In genomic region chr2:158770126-158770757, GRCm38 (mm10) we compare ENCODE assay signal across 7 mouse cellular contexts. TPM values are rescaled to one million over a fixed set of nuclear protein-coding genes. Genes with fewer than 3 reads are reported as not detected.
DNase-seq lines count a peak whose midpoint lies in the region; ATAC-seq lines count a peak whose summit lies in the region.

No protein-coding gene starts in this region.

- DNase-seq in lung, postnatal 10 days, result peak; percentile 53
- DNase-seq in lung, postnatal 14 days, result no peak
- no peak for DNase-seq in left cerebral cortex, postnatal 25 days (ENCODE audit: low spot score in 2 of 2)
- no peak for DNase-seq in frontal cortex, postnatal 14 days (ENCODE audit: low spot score in 2 of 2)

- intact Hi-C loops in left cerebral cortex, postnatal 25 days (cut with DNase I), result no loop called here

- no peak overlapping the region for H3K27ac ChIP-seq in forebrain, embryonic 12.5 days
- H3K27ac ChIP-seq in intestine, embryonic 15.5 days, result no peak overlapping the region
- no peak overlapping the region for H3K27ac ChIP-seq in neural tube, embryonic 15.5 days (replicated peaks)

- peak overlapping the region; percentile 65 for H3K9ac ChIP-seq in forebrain, embryonic 12.5 days
- H3K9ac ChIP-seq in intestine, embryonic 15.5 days, result peak overlapping the region; percentile 74; the same call in 1 of the 2 replicates
- H3K9ac ChIP-seq in neural tube, embryonic 15.5 days (replicated peaks), result no peak overlapping the region

- peaks cover 54% of the 10 kb centered on the region for H3K4me1 ChIP-seq in forebrain, embryonic 12.5 days
- peaks cover 37% of the 10 kb centered on the region for H3K4me1 ChIP-seq in intestine, embryonic 15.5 days (replicated peaks)
- H3K4me1 ChIP-seq in neural tube, embryonic 15.5 days, result peaks cover 38% of the 10 kb centered on the region

- 49% methylated on average over 13 of the region's 13 CpGs for WGBS in forebrain, embryonic 12.5 days
- WGBS in intestine, embryonic 15.5 days, result 34% methylated on average over 13 of the region's 13 CpGs
- WGBS in neural tube, embryonic 15.5 days, result 37% methylated on average over 13 of the region's 13 CpGs

- peaks cover 8% of the 10 kb centered on the region; the same call in 1 of the 2 replicates for H3K36me3 ChIP-seq in forebrain, embryonic 12.5 days (replicated peaks)
- no peaks in the 10 kb centered on the region for H3K36me3 ChIP-seq in intestine, embryonic 15.5 days
- H3K36me3 ChIP-seq in neural tube, embryonic 15.5 days, result no peaks in the 10 kb centered on the region

- peak overlapping the region; percentile 71 for H3K4me3 ChIP-seq in forebrain, embryonic 12.5 days (replicated peaks)
- peak overlapping the region; percentile 80 for H3K4me3 ChIP-seq in intestine, embryonic 15.5 days (replicated peaks)
- H3K4me3 ChIP-seq in neural tube, embryonic 15.5 days (replicated peaks), result peak overlapping the region; percentile 58

- ATAC-seq in forebrain, embryonic 12.5 days (ENCODE audit: low FRiP score), result no peak
- no peak for ATAC-seq in intestine, embryonic 15.5 days
- ATAC-seq in neural tube, embryonic 15.5 days (ENCODE audit: low FRiP score), result no peak

- no peaks in the 10 kb centered on the region for H3K9me3 ChIP-seq in forebrain, embryonic 12.5 days
- no peaks in the 10 kb centered on the region for H3K9me3 ChIP-seq in intestine, embryonic 15.5 days
- no peaks in the 10 kb centered on the region for H3K9me3 ChIP-seq in neural tube, embryonic 15.5 days (replicated peaks)

- H3K27me3 ChIP-seq in forebrain, embryonic 12.5 days, result no peaks in the 10 kb centered on the region
- H3K27me3 ChIP-seq in intestine, embryonic 15.5 days (replicated peaks), result no peaks in the 10 kb centered on the region
- H3K27me3 ChIP-seq in neural tube, embryonic 15.5 days (replicated peaks), result 0 out of 2 replicates have a peak, but pooled peaks cover 6% of the 10 kb centered on the region

- peak overlapping the region; percentile 78 for H3K4me2 ChIP-seq in forebrain, embryonic 12.5 days
- H3K4me2 ChIP-seq in intestine, embryonic 15.5 days (replicated peaks), result peak overlapping the region; percentile 96
- peak overlapping the region; percentile 100 for H3K4me2 ChIP-seq in neural tube, embryonic 15.5 days

RNA-seq across cellular contexts. Expression of gene Fam83d, which starts 2.3 kb away (rescaled TPM):
- 50.9 and 51.0 TPM in 2 replicates for polyA plus RNA-seq in forebrain, embryonic 12.5 days (2016; fragmentation: Nextera tagmentation; extraction: Ambion mirVana)
- 43.7 and 45.4 TPM in 2 replicates for polyA plus RNA-seq in intestine, embryonic 15.5 days (2015; fragmentation: Nextera tagmentation; extraction: Ambion mirVana)
- polyA plus RNA-seq in neural tube, embryonic 15.5 days (2015; fragmentation: Nextera tagmentation; extraction: Ambion mirVana), result 5.9 and 13.0 TPM in 2 replicates
- 1 to 10 TPM; 1.6 to 2.6 TPM for total RNA-seq in left cerebral cortex, postnatal 25 days (2021)

RNA-seq across cellular contexts. Expression of gene Dhx35, which starts 24.4 kb away (rescaled TPM):
- 20.1 and 22.7 TPM in 2 replicates for polyA plus RNA-seq in forebrain, embryonic 12.5 days (2016; fragmentation: Nextera tagmentation; extraction: Ambion mirVana)
- 13.3 and 13.6 TPM in 2 replicates for polyA plus RNA-seq in intestine, embryonic 15.5 days (2015; fragmentation: Nextera tagmentation; extraction: Ambion mirVana)
- polyA plus RNA-seq in neural tube, embryonic 15.5 days (2015; fragmentation: Nextera tagmentation; extraction: Ambion mirVana), result 10.9 and 13.3 TPM in 2 replicates
- total RNA-seq in left cerebral cortex, postnatal 25 days (2021), result 10 to 100 TPM; 13.5 to 17.4 TPM
